Mouse (Mus musculus) neural tube, embryonic 13.5 days (tissue): ENCODE data around the gene Cyp11a1. TPM values are rescaled to one million over a fixed set of nuclear protein-coding genes. Genes with fewer than 3 reads are reported as not detected.

Source experiments
- ATAC-seq: fragments of 200-750 bp; cut with Nextera tagmentation; 2 replicates; pipeline ENCODE4 v1.8.0; 2017; ENCODE audit warnings: low read depth, mild to moderate bottlenecking, moderate TSS enrichment, moderate library complexity
- H3K27ac ChIP-seq: fragments of 300-500 bp; sonication (generic); replicated peaks from 2 replicates; pipeline ENCODE4 v1.5.1; 2015; ENCODE audit warnings: moderate library complexity, mild to moderate bottlenecking, inconsistent platforms
- H3K27me3 ChIP-seq: fragments of 300-500 bp; sonication (generic); 2 replicates; pipeline ENCODE4 v1.6.1; 2015; ENCODE audit warnings: mild to moderate bottlenecking, inconsistent platforms
- H3K36me3 ChIP-seq: fragments of 300-500 bp; sonication (generic); 2 replicates; pipeline ENCODE4 v1.6.1; 2015; ENCODE audit warnings: mild to moderate bottlenecking, inconsistent platforms
- H3K4me1 ChIP-seq: fragments of 300-500 bp; sonication (generic); replicated peaks from 2 replicates; pipeline ENCODE4 v1.6.1; 2015; ENCODE audit warnings: inconsistent platforms
- H3K4me2 ChIP-seq: fragments of 300-500 bp; sonication (generic); 2 replicates; pipeline ENCODE4 v1.6.1; 2015; ENCODE audit warnings: inconsistent platforms, mild to moderate bottlenecking, moderate library complexity
- H3K4me3 ChIP-seq: fragments of 300-500 bp; sonication (generic); 2 replicates; pipeline ENCODE4 v1.5.1; 2015; ENCODE audit warnings: mild to moderate bottlenecking, inconsistent platforms
- H3K9ac ChIP-seq: fragments of 300-500 bp; sonication (generic); 2 replicates; pipeline ENCODE4 v1.6.1; 2015; ENCODE audit warnings: moderate library complexity, mild to moderate bottlenecking, inconsistent platforms
- H3K9me3 ChIP-seq: fragments of 300-500 bp; sonication (generic); 2 replicates; pipeline ENCODE4 v1.6.1; 2016; ENCODE audit warnings: inconsistent platforms
- WGBS: fragments of 180-500 bp; shearing (Covaris S2); methylation state at CpG from one replicate; pipeline ENCODE4 v1.1.7; 2015; 5-methylcytosine and 5-hydroxymethylcytosine counted together
- polyA plus RNA-seq: library from polyadenylated mRNA; unstranded; fragments of >200 nt; fragmentation: Nextera tagmentation; extraction: Ambion mirVana; gene quantifications from 2 replicates; pipeline ENCODE4 v1.2.1, GENCODE M21; 2015

Gene Cyp11a1
- polyA plus RNA-seq, 1 experiment from 2014 or later: 0.14 TPM

DNA sequence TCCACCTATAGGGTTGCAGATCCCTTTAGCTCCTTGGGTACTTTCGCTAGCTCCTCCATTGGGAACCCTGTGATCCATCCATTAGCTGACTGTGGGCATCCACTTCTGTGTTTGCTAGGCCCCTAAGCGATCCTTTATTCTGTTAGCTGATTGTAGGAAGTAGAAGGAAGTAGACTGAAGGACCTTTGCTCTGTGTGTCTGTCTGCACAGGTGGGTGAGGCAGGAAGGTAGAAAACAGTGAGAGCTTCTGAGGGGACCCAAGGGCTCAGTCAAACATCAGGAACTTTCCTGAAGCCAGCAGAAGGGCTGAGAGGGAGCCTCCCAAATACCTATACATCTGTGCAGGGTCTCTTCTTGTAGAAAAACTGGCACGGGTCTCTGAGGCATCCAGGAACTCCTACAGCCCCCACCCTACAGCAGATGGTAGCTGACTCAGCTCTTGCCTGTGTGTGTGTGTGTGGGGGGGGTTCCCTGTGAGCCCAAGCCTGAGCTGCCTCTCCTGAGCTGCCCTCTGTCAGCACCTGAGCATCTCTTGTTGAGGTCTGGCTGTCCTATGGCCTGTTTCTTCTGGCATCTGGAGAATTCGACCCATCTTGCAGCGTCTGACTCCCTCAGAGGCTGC lies 30.9 kb upstream of the Cyp11a1 start:
- 82% methylated on average over 5 of the region's 5 CpGs for WGBS
- H3K4me3 ChIP-seq: no peak overlapping the region
- H3K9me3 ChIP-seq: 0 out of 2 replicates have a peak, but pooled peaks cover 4% of the 10 kb centered on the region
- no peak overlapping the region for H3K4me2 ChIP-seq
- no peak for ATAC-seq
- no peak overlapping the region for H3K27ac ChIP-seq
- 0 out of 2 replicates have a peak, but pooled peaks cover 14% of the 10 kb centered on the region for H3K4me1 ChIP-seq
- no peaks in the 10 kb centered on the region for H3K36me3 ChIP-seq
- no peak overlapping the region for H3K9ac ChIP-seq
- no peaks in the 10 kb centered on the region for H3K27me3 ChIP-seq

- no peak for ATAC-seq
- H3K9ac ChIP-seq: no peak overlapping the region
- H3K9me3 ChIP-seq: 0 out of 2 replicates have a peak, but pooled peaks cover 4% of the 10 kb centered on the region
- no peaks in the 10 kb centered on the region for H3K27me3 ChIP-seq
- 0 out of 2 replicates have a peak, but pooled peaks cover 1% of the 10 kb centered on the region for H3K4me1 ChIP-seq
- H3K4me3 ChIP-seq: no peak overlapping the region
- H3K27ac ChIP-seq: no peak overlapping the region
- H3K36me3 ChIP-seq: no peaks in the 10 kb centered on the region
- no peak overlapping the region for H3K4me2 ChIP-seq
- WGBS: 89% methylated on average over 6 of the region's 6 CpGs
These were observed 28.2 kb upstream of the Cyp11a1 start for GRCm38 (mm10) chr9:57978025-57978424.

GRCm38 (mm10) chr9:57978858-57979257 lies 27.4 kb upstream of the Cyp11a1 start:
- ATAC-seq: no peak
- 0 out of 2 replicates have a peak, but pooled peaks cover 4% of the 10 kb centered on the region for H3K9me3 ChIP-seq
- 68% methylated on average over 3 of the region's 3 CpGs for WGBS

GRCm38 (mm10) chr9:57980570-57980969 lies 25.6 kb upstream of the Cyp11a1 start:
- Histone ChIP-seq H3K4me1 (no peaks in the 10 kb centered on the region), H3K36me3 (no peaks in the 10 kb centered on the region), H3K27ac (no peak overlapping the region), H3K4me3 (no peak overlapping the region), H3K4me2 (no peak overlapping the region), H3K9ac (no peak overlapping the region), H3K9me3 (0 out of 2 replicates have a peak, but pooled peaks cover 4% of the 10 kb centered on the region), H3K27me3 (no peaks in the 10 kb centered on the region)
- 85% methylated on average over 10 of the region's 10 CpGs for WGBS
- no peak for ATAC-seq

More at GRCm38 (mm10) chr9:57978858-57979257, 27.4 kb upstream of the Cyp11a1 start:
- H3K27ac ChIP-seq: no peak overlapping the region
- no peaks in the 10 kb centered on the region for H3K36me3 ChIP-seq
- no peak overlapping the region for H3K4me2 ChIP-seq
- no peak overlapping the region for H3K9ac ChIP-seq
- no peak overlapping the region for H3K4me3 ChIP-seq
- H3K27me3 ChIP-seq: no peaks in the 10 kb centered on the region
- no peaks in the 10 kb centered on the region for H3K4me1 ChIP-seq

GRCm38 (mm10) chr9:57985304-57985703 lies 20.9 kb upstream of the Cyp11a1 start:
- Histone ChIP-seq H3K36me3 (no peaks in the 10 kb centered on the region), H3K27me3 (no peaks in the 10 kb centered on the region), H3K4me3 (no peak overlapping the region), H3K9me3 (no peaks in the 10 kb centered on the region), H3K9ac (no peak overlapping the region), H3K4me1 (no peaks in the 10 kb centered on the region), H3K27ac (no peak overlapping the region), H3K4me2 (no peak overlapping the region)
- WGBS: 91% methylated on average over 8 of the region's 8 CpGs
- no peak for ATAC-seq

GRCm38 (mm10) chr9:57986293-57986692 lies 19.9 kb upstream of the Cyp11a1 start:
- Histone ChIP-seq H3K4me2 (no peak overlapping the region), H3K36me3 (no peaks in the 10 kb centered on the region), H3K4me3 (no peak overlapping the region), H3K27me3 (no peaks in the 10 kb centered on the region), H3K4me1 (no peaks in the 10 kb centered on the region), H3K9me3 (no peaks in the 10 kb centered on the region), H3K9ac (no peak overlapping the region), H3K27ac (no peak overlapping the region)
- ATAC-seq: no peak
- 80% methylated on average over 7 of the region's 7 CpGs for WGBS

DNA sequence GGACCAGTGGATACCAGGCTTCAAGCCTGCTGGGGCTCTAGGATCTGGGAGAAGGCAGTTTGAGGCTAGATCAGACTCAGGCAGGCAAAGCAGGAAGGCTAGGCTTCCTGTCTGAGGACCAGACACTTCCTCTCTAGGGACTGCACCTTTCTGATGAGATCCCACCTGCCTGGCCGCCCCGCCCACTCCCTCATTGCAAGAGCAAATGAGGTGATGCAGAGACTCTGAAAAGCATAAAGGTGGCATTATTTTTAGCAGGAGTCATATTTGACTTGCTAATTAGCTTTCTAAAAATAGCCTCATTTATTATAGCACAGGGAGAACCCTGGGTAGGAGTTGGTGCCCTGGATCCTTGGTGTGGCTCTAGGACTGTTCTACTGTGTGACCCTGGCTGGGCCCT lies 18.1 kb upstream of the Cyp11a1 start:
- H3K4me1 ChIP-seq: peaks cover 4% of the 10 kb centered on the region
- no peaks in the 10 kb centered on the region for H3K27me3 ChIP-seq
- no peak for ATAC-seq
- H3K27ac ChIP-seq: no peak overlapping the region
- H3K9me3 ChIP-seq: no peaks in the 10 kb centered on the region
- no peak overlapping the region for H3K4me3 ChIP-seq
- H3K9ac ChIP-seq: no peak overlapping the region
- 88% methylated on average over 2 of the region's 2 CpGs for WGBS
- no peak overlapping the region for H3K4me2 ChIP-seq
- no peaks in the 10 kb centered on the region for H3K36me3 ChIP-seq

- peaks cover 10% of the 10 kb centered on the region for H3K4me1 ChIP-seq
- no peaks in the 10 kb centered on the region for H3K36me3 ChIP-seq
- H3K27me3 ChIP-seq: no peaks in the 10 kb centered on the region
- no peak for ATAC-seq
- WGBS: 81% methylated on average over 6 of the region's 6 CpGs
- no peak overlapping the region for H3K9ac ChIP-seq
- no peaks in the 10 kb centered on the region for H3K9me3 ChIP-seq
- no peak overlapping the region for H3K4me3 ChIP-seq
- no peak overlapping the region for H3K27ac ChIP-seq
- no peak overlapping the region for H3K4me2 ChIP-seq
These were observed 16.9 kb upstream of the Cyp11a1 start for GRCm38 (mm10) chr9:57989309-57989708.

DNA sequence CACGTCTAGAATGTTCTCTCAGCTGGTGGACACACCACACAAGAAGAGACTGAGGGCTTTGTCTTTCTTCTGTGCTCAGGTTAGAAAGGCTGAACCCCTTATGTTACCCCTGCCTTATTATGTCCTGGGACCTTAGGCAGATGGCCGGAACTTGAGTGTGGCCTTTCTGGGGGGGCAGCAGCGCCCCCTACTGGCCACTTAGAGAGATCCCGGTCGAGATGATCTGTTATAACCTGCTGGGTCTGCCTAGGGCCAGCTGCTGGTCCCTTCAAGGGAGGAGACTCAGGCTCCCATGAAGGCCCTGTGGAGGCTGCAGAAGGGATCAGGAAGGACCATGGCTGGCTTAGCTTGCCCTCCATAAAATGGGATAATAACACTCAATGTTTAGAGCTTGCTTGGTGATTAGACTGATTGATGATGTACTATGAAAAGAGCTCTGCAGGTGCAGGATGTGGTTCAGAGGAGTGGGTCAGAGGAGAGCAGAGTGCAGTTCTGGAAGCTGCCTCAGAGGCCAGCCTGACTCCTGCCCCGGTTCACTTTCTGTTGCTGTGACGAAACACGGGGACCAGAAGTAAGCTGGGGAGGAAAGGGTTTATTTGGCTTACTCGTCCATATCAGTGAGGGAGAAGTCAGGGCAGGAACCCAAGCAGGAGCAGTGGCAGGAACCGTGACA lies 15.6 kb upstream of the Cyp11a1 start:
- no peaks in the 10 kb centered on the region for H3K27me3 ChIP-seq
- H3K4me3 ChIP-seq: no peak overlapping the region
- no peaks in the 10 kb centered on the region for H3K9me3 ChIP-seq
- H3K4me2 ChIP-seq: no peak overlapping the region
- no peaks in the 10 kb centered on the region for H3K36me3 ChIP-seq
- no peak overlapping the region for H3K9ac ChIP-seq
- ATAC-seq: no peak
- H3K27ac ChIP-seq: no peak overlapping the region
- 40% methylated on average over 10 of the region's 10 CpGs for WGBS
- peaks cover 10% of the 10 kb centered on the region for H3K4me1 ChIP-seq

DNA sequence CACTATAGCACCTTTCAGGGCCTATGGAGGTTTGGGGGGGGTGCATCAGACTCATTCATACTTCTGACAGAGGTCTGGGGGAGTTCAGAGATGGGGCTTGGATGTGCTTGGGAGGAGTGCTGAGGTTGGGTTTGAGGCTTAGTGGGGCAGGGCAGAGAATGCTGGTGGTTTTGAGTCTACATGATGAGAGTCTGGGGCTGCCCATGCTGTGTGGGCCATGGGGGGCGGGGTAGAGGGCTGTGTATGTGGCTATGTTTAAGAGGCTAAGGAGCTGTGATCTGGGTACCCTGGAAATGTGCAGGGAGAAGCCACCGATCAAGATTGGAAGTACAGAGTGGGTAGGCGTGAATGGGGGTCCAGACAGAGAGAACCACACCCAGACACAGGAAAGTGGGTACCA lies 14.2 kb upstream of the Cyp11a1 start:
- 67% methylated on average over 3 of the region's 3 CpGs for WGBS
- Histone ChIP-seq H3K36me3 (no peaks in the 10 kb centered on the region), H3K9me3 (no peaks in the 10 kb centered on the region), H3K9ac (no peak overlapping the region), H3K4me2 (no peak overlapping the region), H3K27ac (no peak overlapping the region), H3K27me3 (peaks cover 9% of the 10 kb centered on the region), H3K4me1 (peaks cover 10% of the 10 kb centered on the region), H3K4me3 (no peak overlapping the region)
- no peak for ATAC-seq

GRCm38 (mm10) chr9:57992781-57993591 lies 13.2 kb upstream of the Cyp11a1 start:
- H3K4me1 ChIP-seq: peaks cover 16% of the 10 kb centered on the region
- H3K4me2 ChIP-seq: no peak overlapping the region
- peak overlapping the region; percentile 52; the same call in 1 of the 2 replicates for H3K27ac ChIP-seq
- H3K9ac ChIP-seq: 0 out of 2 replicates have a peak overlapping the region, but pooled peaks have one; percentile 9
- H3K9me3 ChIP-seq: no peaks in the 10 kb centered on the region
- no peak for ATAC-seq
- 36% methylated on average over 8 of the region's 8 CpGs for WGBS
- no peak overlapping the region for H3K4me3 ChIP-seq
- no peaks in the 10 kb centered on the region for H3K36me3 ChIP-seq
- H3K27me3 ChIP-seq: peaks cover 18% of the 10 kb centered on the region

DNA sequence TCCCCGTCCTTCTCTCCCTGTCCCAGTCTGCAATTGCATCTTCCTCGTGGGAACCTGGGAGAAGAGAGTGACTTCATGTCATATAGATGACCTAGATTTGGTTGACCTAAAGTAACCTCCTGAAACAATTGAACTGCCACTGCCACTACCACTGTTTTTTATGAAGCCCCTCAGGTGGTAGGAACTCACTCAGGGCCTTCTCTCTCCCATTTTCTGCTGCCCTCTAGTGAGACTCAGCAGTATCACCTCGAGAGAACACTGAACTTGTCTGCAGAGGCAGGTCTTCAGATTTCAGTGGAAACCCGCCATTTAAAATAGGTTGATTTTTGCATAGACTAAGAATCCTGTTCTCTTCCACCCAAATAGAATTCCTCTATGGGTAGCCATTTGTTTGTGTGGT lies 10.9 kb upstream of the Cyp11a1 start:
- H3K36me3 ChIP-seq: no peaks in the 10 kb centered on the region
- WGBS: 39% methylated on average over 4 of the region's 4 CpGs
- ATAC-seq: no peak
- no peaks in the 10 kb centered on the region for H3K9me3 ChIP-seq
- peaks cover 31% of the 10 kb centered on the region for H3K27me3 ChIP-seq
- H3K27ac ChIP-seq: no peak overlapping the region
- no peak overlapping the region for H3K9ac ChIP-seq
- no peak overlapping the region for H3K4me3 ChIP-seq
- no peak overlapping the region for H3K4me2 ChIP-seq
- H3K4me1 ChIP-seq: peaks cover 19% of the 10 kb centered on the region
